Mouse (Mus musculus): ENCODE results near the gene Rptor. TPM values are rescaled to one million over a fixed set of nuclear protein-coding genes. Genes with fewer than 3 reads are reported as not detected.

The Rptor gene
- polyA plus RNA-seq, 1 experiment from 2014 or later: 7.1 TPM

DNA sequence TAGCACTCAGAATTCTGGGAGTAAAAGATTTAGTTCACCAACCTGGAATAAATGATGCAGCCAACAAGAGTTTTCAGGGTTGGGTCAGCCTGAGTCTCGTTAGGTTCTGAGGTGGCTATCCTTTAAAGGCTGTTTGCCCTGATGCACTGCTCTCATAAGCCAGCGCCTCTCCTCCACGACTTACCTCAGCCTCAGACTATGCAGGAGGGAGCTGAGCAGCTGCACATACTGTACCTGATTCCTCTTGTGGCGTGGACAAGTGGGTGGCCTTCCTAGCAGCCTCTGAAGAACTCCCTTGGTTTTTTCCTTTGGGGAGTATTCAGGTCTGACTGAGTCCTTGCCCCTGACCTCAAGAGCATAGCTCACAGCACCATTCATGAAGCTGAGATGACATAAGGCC, 209.4 kb downstream of the Rptor start:
- Histone ChIP-seq H3K4me1 (replicated peaks; ENCODE audit: insufficient read depth, low read length) (no peaks in the 10 kb centered on the region), H3K4me3 (replicated peaks; ENCODE audit: low read depth, low read length) (no peak overlapping the region), H3K4me2 (ENCODE audit: low read length) (no peak overlapping the region), H3K36me3 (ENCODE audit: insufficient read depth, low read length) (peaks cover 25% of the 10 kb centered on the region; the same call in 1 of the 2 replicates), H3K9me3 (replicated peaks; ENCODE audit: low read length) (no peaks in the 10 kb centered on the region), H3K27ac (no peak overlapping the region), H3K9ac (ENCODE audit: low read depth, low read length) (no peak overlapping the region), H3K27me3 (ENCODE audit: insufficient read depth, low read length) (no peaks in the 10 kb centered on the region)
- 94% methylated on average over 4 of the region's 4 CpGs for WGBS
- DNase-seq (ENCODE audit: low spot score) (no peak), ATAC-seq (replicated peaks; ENCODE audit: low FRiP score, low read depth) (no peak)
- TF ChIP-seq CTCF (IDR thresholded peaks at IDR 0.05; ENCODE audit: low read depth): no peak

GRCm38 (mm10) chr11:119814035-119814558, 211.4 kb downstream of the Rptor start:
- Histone ChIP-seq H3K27ac (no peak overlapping the region), H3K9ac (ENCODE audit: low read depth, low read length) (no peak overlapping the region), H3K4me3 (replicated peaks; ENCODE audit: low read depth, low read length) (no peak overlapping the region), H3K4me1 (replicated peaks; ENCODE audit: insufficient read depth, low read length) (no peaks in the 10 kb centered on the region), H3K9me3 (replicated peaks; ENCODE audit: low read length) (no peaks in the 10 kb centered on the region), H3K27me3 (ENCODE audit: insufficient read depth, low read length) (no peaks in the 10 kb centered on the region), H3K4me2 (ENCODE audit: low read length) (no peak overlapping the region), H3K36me3 (ENCODE audit: insufficient read depth, low read length) (peaks cover 25% of the 10 kb centered on the region; the same call in 1 of the 2 replicates)
- TF ChIP-seq CTCF (IDR thresholded peaks at IDR 0.05; ENCODE audit: low read depth): no peak
- 84% methylated on average over 7 of the region's 7 CpGs for WGBS
- DNase-seq (ENCODE audit: low spot score): no peak
- ATAC-seq (replicated peaks; ENCODE audit: low FRiP score, low read depth): no peak

DNA sequence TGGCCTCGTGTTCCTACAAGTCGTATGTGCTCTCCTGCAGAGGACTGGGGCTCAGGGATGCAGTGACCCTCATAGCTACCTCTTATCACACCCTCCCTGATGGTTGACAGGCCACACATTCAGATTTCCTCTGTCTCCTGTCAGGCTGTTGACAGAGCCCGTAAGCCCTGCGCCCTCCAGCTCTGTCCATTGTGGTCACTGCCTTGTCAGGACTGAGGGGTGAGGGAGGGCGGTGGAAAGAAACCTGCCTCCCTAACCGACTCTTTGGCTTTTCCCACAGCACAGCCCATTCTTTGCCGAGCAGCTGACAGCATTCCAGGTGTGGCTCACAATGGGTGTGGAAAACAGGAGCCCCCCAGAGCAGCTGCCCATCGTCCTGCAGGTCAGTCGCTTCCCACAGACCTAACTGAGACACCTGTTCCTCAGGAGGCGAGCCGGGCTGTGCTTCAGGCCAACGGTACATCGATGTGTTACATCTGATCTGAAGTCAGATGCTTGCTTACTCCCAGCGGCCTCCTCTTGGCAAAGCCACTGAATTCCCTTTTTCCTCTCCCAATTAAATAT, 214.2 kb downstream of the Rptor start:
- Histone ChIP-seq H3K4me3 (replicated peaks; ENCODE audit: low read depth, low read length) (no peak overlapping the region), H3K9me3 (replicated peaks; ENCODE audit: low read length) (no peaks in the 10 kb centered on the region), H3K36me3 (ENCODE audit: insufficient read depth, low read length) (peaks cover 26% of the 10 kb centered on the region; the same call in 1 of the 2 replicates), H3K9ac (ENCODE audit: low read depth, low read length) (no peak overlapping the region), H3K27ac (no peak overlapping the region), H3K4me1 (replicated peaks; ENCODE audit: insufficient read depth, low read length) (no peaks in the 10 kb centered on the region), H3K4me2 (ENCODE audit: low read length) (no peak overlapping the region), H3K27me3 (ENCODE audit: insufficient read depth, low read length) (no peaks in the 10 kb centered on the region)
- ATAC-seq (replicated peaks; ENCODE audit: low FRiP score, low read depth) (no peak), DNase-seq (ENCODE audit: low spot score) (no peak)
- TF ChIP-seq CTCF (IDR thresholded peaks at IDR 0.05; ENCODE audit: low read depth): no peak
- WGBS: 85% methylated on average over 14 of the region's 14 CpGs

- H3K36me3 ChIP-seq (ENCODE audit: insufficient read depth, low read length): peaks cover 28% of the 10 kb centered on the region; the same call in 1 of the 2 replicates
- no peak overlapping the region for H3K27ac ChIP-seq
- 73% methylated on average over 3 of the region's 3 CpGs for WGBS
- ATAC-seq (replicated peaks; ENCODE audit: low FRiP score, low read depth) (no peak), DNase-seq (ENCODE audit: low spot score) (no peak)
- TF ChIP-seq CTCF (IDR thresholded peaks at IDR 0.05; ENCODE audit: low read depth): no peak
- H3K27me3 ChIP-seq (ENCODE audit: insufficient read depth, low read length): no peaks in the 10 kb centered on the region
- H3K9ac ChIP-seq (ENCODE audit: low read depth, low read length): no peak overlapping the region
- no peaks in the 10 kb centered on the region for H3K9me3 ChIP-seq (replicated peaks; ENCODE audit: low read length)
- no peaks in the 10 kb centered on the region for H3K4me1 ChIP-seq (replicated peaks; ENCODE audit: insufficient read depth, low read length)
- H3K4me3 ChIP-seq (replicated peaks; ENCODE audit: low read depth, low read length): no peak overlapping the region
- H3K4me2 ChIP-seq (ENCODE audit: low read length): no peak overlapping the region
These were observed 214.7 kb downstream of the Rptor start for GRCm38 (mm10) chr11:119817362-119817837.

GRCm38 (mm10) chr11:119817898-119818297, 215.2 kb downstream of the Rptor start:
- DNase-seq (ENCODE audit: low spot score) (no peak), ATAC-seq (replicated peaks; ENCODE audit: low FRiP score, low read depth) (no peak)
- Histone ChIP-seq H3K27ac (no peak overlapping the region), H3K4me2 (ENCODE audit: low read length) (no peak overlapping the region), H3K4me3 (replicated peaks; ENCODE audit: low read depth, low read length) (no peak overlapping the region), H3K27me3 (ENCODE audit: insufficient read depth, low read length) (no peaks in the 10 kb centered on the region), H3K9me3 (replicated peaks; ENCODE audit: low read length) (no peaks in the 10 kb centered on the region), H3K9ac (ENCODE audit: low read depth, low read length) (no peak overlapping the region), H3K36me3 (ENCODE audit: insufficient read depth, low read length) (peaks cover 26% of the 10 kb centered on the region; the same call in 1 of the 2 replicates), H3K4me1 (replicated peaks; ENCODE audit: insufficient read depth, low read length) (no peaks in the 10 kb centered on the region)
- 75% methylated on average over 3 of the region's 3 CpGs for WGBS
- TF ChIP-seq CTCF (IDR thresholded peaks at IDR 0.05; ENCODE audit: low read depth): no peak

GRCm38 (mm10) chr11:119821514-119821913, 218.8 kb downstream of the Rptor start:
- H3K36me3 ChIP-seq (ENCODE audit: insufficient read depth, low read length): peaks cover 22% of the 10 kb centered on the region; the same call in 1 of the 2 replicates
- no peaks in the 10 kb centered on the region for H3K27me3 ChIP-seq (ENCODE audit: insufficient read depth, low read length)
- no peak for TF ChIP-seq CTCF (IDR thresholded peaks at IDR 0.05; ENCODE audit: low read depth)
- no peaks in the 10 kb centered on the region for H3K9me3 ChIP-seq (replicated peaks; ENCODE audit: low read length)
- H3K9ac ChIP-seq (ENCODE audit: low read depth, low read length): 0 out of 2 replicates have a peak overlapping the region, but pooled peaks have one; percentile 8
- H3K4me2 ChIP-seq (ENCODE audit: low read length): no peak overlapping the region
- ATAC-seq (replicated peaks; ENCODE audit: low FRiP score, low read depth) (no peak), DNase-seq (ENCODE audit: low spot score) (no peak)
- H3K4me3 ChIP-seq (replicated peaks; ENCODE audit: low read depth, low read length): no peak overlapping the region
- H3K27ac ChIP-seq: no peak overlapping the region
- WGBS: 86% methylated on average over 9 of the region's 9 CpGs
- H3K4me1 ChIP-seq (replicated peaks; ENCODE audit: insufficient read depth, low read length): no peaks in the 10 kb centered on the region

Measured in kidney, postnatal 0 days (tissue).